Mouse (Mus musculus): Measurements from ENCODE around the gene Olfr1044.
"Not testable (repeated sequence)": the region's sequence is repeated elsewhere in the genome, so short reads cannot be mapped to it uniquely, and the experiment has no call there.

Olfr1044 gene

DNA sequence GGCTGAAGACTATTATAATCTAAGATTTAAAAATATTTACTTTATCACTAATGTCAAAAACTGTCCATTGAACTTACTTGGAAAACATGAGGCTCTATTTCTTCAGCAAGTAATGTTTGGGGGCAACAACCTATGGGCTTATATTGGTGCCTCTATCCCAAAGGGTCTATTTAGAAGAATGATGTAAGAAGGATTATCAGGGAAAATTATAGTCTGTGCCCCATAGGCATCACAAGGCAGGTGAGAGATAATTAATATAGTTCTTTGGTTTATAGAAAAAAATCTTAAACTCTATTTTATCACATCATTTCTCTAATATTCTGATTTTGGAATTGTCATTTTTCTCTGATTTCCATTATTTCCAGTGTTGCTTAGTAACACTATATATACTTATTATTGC is at the start of gene Olfr1044:
Gene Olfr1044 (minus strand): TSS at position 101 of the 400 bp plus-strand sequence.
- CTCF ChIA-PET: no interaction called here

DNA sequence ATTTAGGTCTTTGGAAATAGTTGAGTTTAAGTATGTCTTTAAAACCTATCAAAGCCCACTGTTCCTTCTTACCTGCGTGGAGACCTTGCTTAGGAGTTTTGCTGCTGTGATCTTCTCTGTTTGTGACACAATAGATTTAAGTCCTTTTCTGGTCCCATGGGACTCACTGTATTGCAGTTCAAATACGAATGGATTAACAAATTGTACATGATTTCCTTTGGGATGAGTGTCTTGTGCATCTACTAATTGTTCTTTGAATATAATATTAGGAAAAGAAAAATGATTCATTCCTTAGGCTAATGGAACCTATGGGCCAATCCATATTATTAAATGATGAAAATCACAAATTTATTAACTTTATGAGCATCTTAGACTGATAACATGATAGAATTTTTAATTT is 41.6 kb upstream of the Olfr1044 start, which contains the start of gene Olfr1046:
Gene Olfr1046 (minus strand): TSS at position 101 of the 400 bp plus-strand sequence.
- CTCF ChIA-PET: no interaction called here

DNA sequence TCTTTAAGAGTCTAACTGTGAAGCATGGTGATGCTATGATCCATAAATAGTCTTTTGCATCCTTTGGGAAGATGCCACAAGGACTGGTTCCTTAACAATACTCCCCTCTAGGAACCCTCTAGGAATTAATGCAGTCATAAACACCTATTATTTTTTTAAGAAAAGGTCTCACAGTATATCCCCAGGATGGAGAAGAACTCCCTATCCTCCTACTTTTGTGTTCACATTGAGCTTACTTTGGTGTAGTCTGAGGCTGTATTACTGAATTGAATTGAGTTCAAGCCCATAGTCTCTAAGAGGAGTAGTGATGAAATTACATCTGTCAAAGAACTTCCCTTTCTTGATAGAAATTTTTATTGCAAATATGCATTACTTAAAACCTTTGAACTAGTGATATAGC is 25.3 kb upstream of the Olfr1044 start, which contains the start of gene Olfr1045:
Gene Olfr1045 (minus strand): TSS at position 101 of the 400 bp plus-strand sequence.
- CTCF ChIA-PET: no interaction called here

- CTCF ChIA-PET: no interaction called here
These were observed 18.2 kb upstream of the Olfr1044 start for GRCm38 (mm10) chr2:86195863-86196262.

DNA sequence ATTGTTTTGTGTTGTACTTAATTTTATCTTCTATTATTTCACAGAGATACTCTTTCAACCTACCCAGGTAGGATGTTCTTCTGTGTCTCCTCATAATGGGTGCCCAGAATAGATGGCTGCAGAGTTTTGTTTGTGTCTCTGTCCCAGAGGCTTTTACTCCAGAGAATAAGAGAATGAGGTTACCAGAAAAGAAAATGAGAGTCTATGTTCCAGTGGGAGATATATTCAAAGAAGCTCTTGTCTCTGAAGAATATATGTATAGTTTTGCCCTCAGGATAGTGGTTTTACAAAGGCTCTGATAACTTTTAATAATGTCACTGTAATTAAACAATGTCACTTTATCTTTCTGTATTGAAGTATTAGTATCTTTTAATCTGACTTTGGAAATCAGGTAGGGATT is 8.0 kb upstream of the Olfr1044 start, which contains the start of gene Olfr52:
Gene Olfr52 (minus strand): TSS at position 101 of the 400 bp plus-strand sequence.
- CTCF ChIA-PET: no interaction called here

DNA sequence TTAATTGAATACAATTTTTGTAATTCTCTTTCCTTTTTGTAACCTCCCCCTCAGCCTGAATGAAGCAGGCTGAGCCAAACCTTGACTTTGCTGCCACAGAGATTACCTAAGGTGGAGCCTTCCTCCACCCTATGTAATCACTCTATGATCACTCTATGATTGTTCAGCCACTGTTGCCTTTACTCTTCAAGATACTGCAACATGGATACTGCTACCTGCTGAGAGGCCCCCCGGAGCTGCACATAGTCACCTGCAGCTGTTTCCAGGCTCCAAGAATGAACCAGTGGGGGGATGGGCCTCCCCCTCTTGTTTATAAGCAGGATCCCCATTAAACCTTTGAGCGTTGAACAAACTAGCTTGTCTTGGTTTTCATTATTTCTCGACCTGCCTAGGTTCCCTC is 2.3 kb upstream of the Olfr1044 start:
- CTCF ChIA-PET: no interaction called here

GRCm38 (mm10) chr2:86175422-86175821 is 2.2 kb downstream of the Olfr1044 start:
- CTCF ChIA-PET: not testable (repeated sequence)

- CTCF ChIA-PET: no interaction called here
These were observed 10.2 kb downstream of the Olfr1044 start, which contains the start of gene Olfr1043 for GRCm38 (mm10) chr2:86167422-86167821. Olfr1043 (minus strand) TSS chr2:86167522.

DNA sequence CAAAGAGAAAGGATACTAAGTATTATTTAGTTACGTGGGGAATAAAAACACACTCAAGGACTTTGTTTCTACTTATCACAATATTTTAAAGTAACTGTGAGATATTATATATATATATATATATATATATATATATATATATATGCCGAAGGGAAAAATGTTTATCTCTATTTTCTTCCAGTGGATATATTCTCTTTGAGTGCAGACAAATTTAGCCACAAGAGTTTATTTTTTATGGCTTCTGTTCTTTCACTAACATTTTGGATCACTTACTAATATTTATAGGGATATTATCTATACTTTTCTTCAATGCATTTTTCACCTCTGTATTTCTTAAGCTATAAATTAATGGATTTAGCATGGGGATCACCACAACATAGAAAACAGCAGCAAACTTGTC is 15.9 kb downstream of the Olfr1044 start, which contains the start of gene Olfr1042:
Gene Olfr1042 (minus strand): TSS at position 101 of the 400 bp plus-strand sequence.
- CTCF ChIA-PET: no interaction called here

DNA sequence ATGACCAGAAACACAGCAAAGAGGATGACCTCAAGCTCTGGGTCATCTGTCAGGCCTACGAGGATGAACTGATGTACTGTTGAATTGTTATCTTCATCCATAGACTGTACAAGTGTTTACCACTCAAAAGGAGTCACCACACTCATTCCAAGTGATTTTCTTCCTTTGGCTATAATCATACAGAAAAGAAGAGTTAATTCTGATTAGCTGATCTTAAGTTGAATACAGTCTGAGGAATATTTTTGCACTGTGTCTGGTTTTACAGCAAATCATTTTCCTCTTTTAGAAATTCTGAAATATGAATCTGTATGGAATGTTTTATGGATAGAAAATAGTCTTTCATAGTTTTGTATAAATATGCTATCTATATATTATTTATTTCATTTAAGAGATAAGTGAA is 31.0 kb downstream of the Olfr1044 start, which contains the start of gene Olfr1040:
Gene Olfr1040 (minus strand): TSS at position 101 of the 400 bp plus-strand sequence.
- CTCF ChIA-PET: no interaction called here

- CTCF ChIA-PET: no interaction called here
These were observed 41.8 kb downstream of the Olfr1044 start, which contains the start of gene Olfr1039 for GRCm38 (mm10) chr2:86135828-86136227. Olfr1039 (minus strand) TSS chr2:86135928.

All from spleen, embryonic (tissue).